Mouse (Mus musculus) hindbrain, embryonic 10.5 days (tissue): ENCODE measurements around the gene Gpat3. TPM values are rescaled to one million over a fixed set of nuclear protein-coding genes. Genes with fewer than 3 reads are reported as not detected.

Experiments used
- DNase-seq: peaks from one replicate; pipeline ENCODE4 v3.0.0-alpha.2; 2017; ENCODE audit warnings: low spot score
- H3K27ac ChIP-seq: fragments of 300-500 bp; sonication (generic); 2 replicates; pipeline ENCODE4 v1.5.1; 2016; ENCODE audit warnings: mild to moderate bottlenecking, moderate library complexity
- H3K27me3 ChIP-seq: fragments of 300-500 bp; sonication (generic); 2 replicates; pipeline ENCODE4 v1.6.1; 2016; ENCODE audit warnings: mild to moderate bottlenecking; ENCODE audit not compliant: poor library complexity, insufficient read depth, severe bottlenecking
- H3K36me3 ChIP-seq: fragments of 300-500 bp; sonication (generic); 2 replicates; pipeline ENCODE4 v1.6.1; 2016; ENCODE audit warnings: mild to moderate bottlenecking, moderate library complexity
- H3K4me1 ChIP-seq: fragments of 300-500 bp; sonication (generic); replicated peaks from 2 replicates; pipeline ENCODE4 v1.6.1; 2016; ENCODE audit warnings: mild to moderate bottlenecking
- H3K4me3 ChIP-seq: fragments of 300-500 bp; sonication (generic); 2 replicates; pipeline ENCODE4 v1.5.1; 2016; ENCODE audit warnings: mild to moderate bottlenecking, moderate library complexity
- H3K9me3 ChIP-seq: fragments of 300-500 bp; sonication (generic); 2 replicates; pipeline ENCODE4 v1.6.1; 2016; ENCODE audit warnings: mild to moderate bottlenecking, moderate library complexity
- whole genome bisulfite sequencing: fragments of 180-500 bp; shearing (Covaris S2); methylation state at CpG from one replicate; pipeline ENCODE4 v1.1.7; 2016; 5-methylcytosine and 5-hydroxymethylcytosine counted together
- polyA plus RNA-seq: library from polyadenylated mRNA; unstranded; fragments of >200 nt; fragmentation: Nextera tagmentation; extraction: Ambion mirVana; gene quantifications from 2 replicates; pipeline ENCODE4 v1.2.1, GENCODE M21; 2016

The Gpat3 gene
- polyA plus RNA-seq, 1 experiment from 2014 or later, result 0.50 TPM

DNA sequence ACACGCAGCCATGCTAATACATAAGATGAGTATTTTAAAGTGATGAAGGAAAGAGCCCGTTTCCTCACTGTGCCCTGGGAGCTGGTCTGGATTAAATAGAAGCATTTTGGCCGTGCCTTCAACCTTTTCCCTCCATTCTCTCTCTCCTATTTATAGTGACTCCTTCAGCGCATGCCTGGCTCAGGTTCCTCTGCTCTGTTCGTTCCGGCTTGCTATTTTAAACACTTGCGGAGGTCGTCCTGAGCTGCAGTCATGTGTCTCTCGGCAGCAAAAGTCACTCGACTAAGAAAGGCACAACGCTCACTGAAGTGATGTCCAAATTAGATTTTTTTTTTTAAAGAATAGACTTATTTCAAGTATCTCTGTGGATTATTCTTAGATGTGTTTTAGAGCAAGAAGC is 64.2 kb downstream of the Gpat3 start:
- no peaks in the 10 kb centered on the region for H3K27me3 ChIP-seq
- no peak overlapping the region for H3K27ac ChIP-seq
- no peak for DNase-seq
- WGBS, result 90% methylated on average over 11 of the region's 11 CpGs
- H3K4me3 ChIP-seq, result no peak overlapping the region
- H3K9me3 ChIP-seq, result no peaks in the 10 kb centered on the region
- H3K36me3 ChIP-seq, result no peaks in the 10 kb centered on the region
- H3K4me1 ChIP-seq, result no peaks in the 10 kb centered on the region

GRCm38 (mm10) chr5:100911502-100912097 is 66.1 kb downstream of the Gpat3 start:
- Histone ChIP-seq H3K4me1 (no peaks in the 10 kb centered on the region), H3K9me3 (no peaks in the 10 kb centered on the region), H3K36me3 (no peaks in the 10 kb centered on the region), H3K27ac (no peak overlapping the region), H3K4me3 (no peak overlapping the region), H3K27me3 (no peaks in the 10 kb centered on the region)
- WGBS, result 75% methylated on average over 19 of the region's 19 CpGs
- DNase-seq, result no peak

GRCm38 (mm10) chr5:100912366-100912765 is 66.9 kb downstream of the Gpat3 start:
- no peaks in the 10 kb centered on the region for H3K9me3 ChIP-seq
- WGBS, result 84% methylated on average over 7 of the region's 7 CpGs
- H3K4me3 ChIP-seq, result no peak overlapping the region
- H3K36me3 ChIP-seq, result no peaks in the 10 kb centered on the region
- no peaks in the 10 kb centered on the region for H3K27me3 ChIP-seq
- no peak for DNase-seq
- no peak overlapping the region for H3K27ac ChIP-seq
- no peaks in the 10 kb centered on the region for H3K4me1 ChIP-seq

DNA sequence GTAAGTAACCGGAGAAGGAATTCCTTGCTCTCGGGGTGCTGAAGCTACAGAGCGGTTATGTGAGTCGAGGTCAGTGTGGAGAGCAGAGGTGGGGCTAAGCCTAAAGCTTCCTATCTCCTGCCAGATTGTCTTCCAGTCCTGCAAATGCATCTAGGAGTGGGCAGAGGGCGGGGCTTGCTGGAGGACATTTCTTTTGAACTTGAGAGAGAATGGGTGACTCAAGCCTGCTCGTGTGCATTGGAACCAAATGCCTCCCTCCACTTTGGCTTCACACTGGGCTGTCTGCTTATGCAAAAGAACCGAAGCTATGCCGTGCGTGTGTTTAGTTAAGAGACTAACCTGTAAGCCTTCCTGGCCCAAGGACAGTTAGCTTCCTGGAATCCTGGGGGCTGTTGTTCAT is 67.8 kb downstream of the Gpat3 start:
- no peaks in the 10 kb centered on the region for H3K9me3 ChIP-seq
- no peaks in the 10 kb centered on the region for H3K4me1 ChIP-seq
- H3K27me3 ChIP-seq, result 0 out of 2 replicates have a peak, but pooled peaks cover 4% of the 10 kb centered on the region
- H3K27ac ChIP-seq, result no peak overlapping the region
- H3K4me3 ChIP-seq, result no peak overlapping the region
- WGBS, result 70% methylated on average over 9 of the region's 9 CpGs
- DNase-seq, result no peak
- no peaks in the 10 kb centered on the region for H3K36me3 ChIP-seq

GRCm38 (mm10) chr5:100914989-100915388 is 69.5 kb downstream of the Gpat3 start:
- 22% methylated on average over 7 of the region's 7 CpGs for WGBS
- Histone ChIP-seq H3K27ac (no peak overlapping the region), H3K27me3 (peaks cover 12% of the 10 kb centered on the region), H3K4me1 (no peaks in the 10 kb centered on the region), H3K9me3 (no peaks in the 10 kb centered on the region), H3K4me3 (no peak overlapping the region), H3K36me3 (no peaks in the 10 kb centered on the region)
- DNase-seq, result peak; percentile 62

- no peaks in the 10 kb centered on the region for H3K9me3 ChIP-seq
- H3K27me3 ChIP-seq, result peaks cover 16% of the 10 kb centered on the region
- H3K36me3 ChIP-seq, result no peaks in the 10 kb centered on the region
- no peak overlapping the region for H3K4me3 ChIP-seq
- no peak for DNase-seq
- no peaks in the 10 kb centered on the region for H3K4me1 ChIP-seq
- 51% methylated on average over 5 of the region's 5 CpGs for WGBS
- no peak overlapping the region for H3K27ac ChIP-seq
Measured at GRCm38 (mm10) chr5:100915411-100915810, 69.9 kb downstream of the Gpat3 start.

GRCm38 (mm10) chr5:100916416-100916815 is 70.9 kb downstream of the Gpat3 start:
- no peaks in the 10 kb centered on the region for H3K36me3 ChIP-seq
- H3K4me3 ChIP-seq, result no peak overlapping the region
- H3K27me3 ChIP-seq, result peaks cover 18% of the 10 kb centered on the region
- H3K4me1 ChIP-seq, result peaks cover 3% of the 10 kb centered on the region; the same call in 1 of the 2 replicates
- WGBS, result 80% methylated on average over 8 of the region's 8 CpGs
- no peak overlapping the region for H3K27ac ChIP-seq
- no peaks in the 10 kb centered on the region for H3K9me3 ChIP-seq
- no peak for DNase-seq

GRCm38 (mm10) chr5:100917252-100917774 is 71.8 kb downstream of the Gpat3 start:
- 23% methylated on average over 15 of the region's 15 CpGs for WGBS
- Histone ChIP-seq H3K27ac (no peak overlapping the region), H3K4me1 (peaks cover 8% of the 10 kb centered on the region; the same call in 1 of the 2 replicates), H3K27me3 (peaks cover 18% of the 10 kb centered on the region), H3K4me3 (no peak overlapping the region), H3K36me3 (no peaks in the 10 kb centered on the region), H3K9me3 (no peaks in the 10 kb centered on the region)
- DNase-seq, result peak; percentile 78

GRCm38 (mm10) chr5:100919069-100919468 is 73.6 kb downstream of the Gpat3 start:
- no peaks in the 10 kb centered on the region for H3K36me3 ChIP-seq
- H3K9me3 ChIP-seq, result no peaks in the 10 kb centered on the region
- peaks cover 18% of the 10 kb centered on the region for H3K27me3 ChIP-seq
- peaks cover 8% of the 10 kb centered on the region; the same call in 1 of the 2 replicates for H3K4me1 ChIP-seq
- H3K4me3 ChIP-seq, result no peak overlapping the region
- H3K27ac ChIP-seq, result no peak overlapping the region
- 28% methylated on average over 9 of the region's 9 CpGs for WGBS
- peak; percentile 32 for DNase-seq

- no peaks in the 10 kb centered on the region for H3K27me3 ChIP-seq
- H3K4me1 ChIP-seq, result no peaks in the 10 kb centered on the region
- no peaks in the 10 kb centered on the region for H3K9me3 ChIP-seq
- H3K27ac ChIP-seq, result no peak overlapping the region
- no peaks in the 10 kb centered on the region for H3K36me3 ChIP-seq
- no peak overlapping the region for H3K4me3 ChIP-seq
- no peak for DNase-seq
- 88% methylated on average over 2 of the region's 2 CpGs for WGBS
Measured at GRCm38 (mm10) chr5:100929698-100930097, 84.2 kb downstream of the Gpat3 start.

DNA sequence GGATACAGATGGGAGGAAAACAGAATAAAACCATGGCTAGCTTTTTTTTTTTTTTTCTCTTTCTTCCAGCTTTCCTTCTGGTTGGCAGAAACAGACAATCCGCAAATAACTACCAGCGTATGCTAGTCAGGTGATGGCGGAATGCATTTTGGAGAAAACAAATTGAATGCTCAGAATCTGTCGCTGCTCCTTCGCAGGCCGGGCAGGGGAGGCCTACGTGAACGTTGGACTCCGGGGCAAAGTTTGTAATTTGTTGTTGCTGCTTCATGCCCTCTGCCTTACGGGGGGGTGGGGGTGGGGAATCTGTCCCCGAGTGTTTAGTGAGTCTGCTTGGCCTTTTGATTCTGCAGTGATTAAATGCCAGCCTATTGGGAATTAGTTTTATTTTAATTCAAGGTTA is 98.2 kb downstream of the Gpat3 start:
- no peaks in the 10 kb centered on the region for H3K36me3 ChIP-seq
- H3K27me3 ChIP-seq, result peaks cover 2% of the 10 kb centered on the region; the same call in 1 of the 2 replicates
- WGBS, result 70% methylated on average over 11 of the region's 11 CpGs
- DNase-seq, result no peak
- no peaks in the 10 kb centered on the region for H3K9me3 ChIP-seq
- no peaks in the 10 kb centered on the region for H3K4me1 ChIP-seq
- H3K27ac ChIP-seq, result no peak overlapping the region
- no peak overlapping the region for H3K4me3 ChIP-seq

DNA sequence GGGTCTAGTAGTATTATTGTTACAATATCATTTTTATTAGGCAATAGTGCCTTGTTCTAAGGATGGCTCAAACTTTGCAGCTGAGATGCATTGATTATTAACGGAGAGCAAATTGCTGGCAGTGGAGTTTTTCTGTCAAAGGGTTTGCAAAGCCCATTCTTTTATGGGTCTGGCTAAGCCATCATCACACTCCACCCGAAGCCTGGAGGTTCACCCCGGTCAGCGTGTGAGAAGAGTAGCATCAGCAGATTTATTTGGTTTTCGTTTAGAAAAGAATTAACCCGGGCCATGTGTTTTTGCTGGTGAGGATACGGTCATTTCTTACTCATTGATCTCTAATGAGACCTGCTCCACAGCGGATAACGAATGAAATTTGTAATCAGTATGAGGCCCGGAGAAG is 99.8 kb downstream of the Gpat3 start:
- 87% methylated on average over 10 of the region's 10 CpGs for WGBS
- Histone ChIP-seq H3K4me1 (no peaks in the 10 kb centered on the region), H3K27ac (no peak overlapping the region), H3K36me3 (no peaks in the 10 kb centered on the region), H3K9me3 (no peaks in the 10 kb centered on the region), H3K4me3 (no peak overlapping the region), H3K27me3 (peaks cover 2% of the 10 kb centered on the region; the same call in 1 of the 2 replicates)
- no peak for DNase-seq
